Mouse (Mus musculus): ENCODE results near the gene Map3k20.

Map3k20 gene

DNA sequence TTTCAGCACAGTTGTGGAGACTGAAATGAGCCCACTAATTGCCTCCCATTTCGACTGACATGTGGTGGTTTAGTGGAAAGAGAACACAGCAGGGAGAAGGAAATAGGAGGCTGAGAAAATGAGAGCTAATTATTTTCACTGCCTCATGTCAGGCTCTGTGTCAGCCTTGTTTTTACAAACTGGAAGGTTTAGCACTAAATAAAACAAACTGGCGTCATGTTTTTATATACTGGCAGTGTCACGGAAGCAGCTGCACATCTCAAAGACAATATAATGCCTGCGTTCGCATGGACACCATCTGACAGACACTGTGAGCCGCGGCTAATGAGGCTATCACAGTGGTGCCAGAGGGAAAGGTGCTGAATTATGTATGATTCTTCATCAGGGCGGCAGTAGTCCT lies 141.3 kb downstream of the Map3k20 start:
- DNase-seq (ENCODE audit: low spot score), result no peak

DNA sequence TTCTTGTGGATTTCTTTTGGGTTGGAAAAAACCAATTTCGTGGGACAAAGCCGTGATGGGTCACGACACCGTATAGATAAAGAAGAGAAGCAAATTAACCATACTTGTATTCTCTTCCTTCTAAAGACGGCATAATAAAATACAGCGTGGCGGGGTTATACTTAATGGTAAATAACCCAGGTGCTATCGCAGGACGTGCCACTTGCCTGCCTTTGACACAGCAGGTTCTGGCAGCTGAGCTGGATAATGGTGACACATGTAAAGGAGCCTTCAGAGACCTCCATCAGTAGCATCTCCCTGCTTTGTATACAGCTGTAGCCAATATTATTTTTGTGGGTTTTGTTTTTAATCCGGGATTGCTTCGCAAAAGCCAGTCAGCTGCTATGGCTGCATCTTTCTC lies 141.9 kb downstream of the Map3k20 start:
- no peak for DNase-seq (ENCODE audit: low spot score)

- DNase-seq (ENCODE audit: low spot score), result no peak
Measured at GRCm38 (mm10) chr2:72438941-72439533, 153.6 kb downstream of the Map3k20 start.

DNA sequence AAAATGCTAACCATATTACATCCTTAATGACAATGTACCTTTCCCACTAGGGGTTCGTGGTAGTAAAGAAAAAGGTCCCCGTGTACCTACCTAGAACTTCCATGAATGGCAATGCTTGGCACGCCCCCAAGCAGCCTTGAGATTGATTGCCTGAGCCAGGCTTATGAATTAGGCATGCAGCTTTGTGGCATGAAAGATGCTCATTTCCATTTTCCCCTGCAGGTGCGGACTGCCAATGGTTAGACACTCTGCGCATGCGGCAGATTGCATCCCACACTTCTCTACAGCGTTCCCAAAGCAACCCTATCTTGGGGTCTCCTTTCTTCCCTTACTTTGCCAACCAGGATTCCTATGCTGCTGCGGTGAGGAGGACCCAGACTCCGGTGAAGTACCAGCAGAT lies 155.6 kb downstream of the Map3k20 start:
- no peak for DNase-seq (ENCODE audit: low spot score)

DNA sequence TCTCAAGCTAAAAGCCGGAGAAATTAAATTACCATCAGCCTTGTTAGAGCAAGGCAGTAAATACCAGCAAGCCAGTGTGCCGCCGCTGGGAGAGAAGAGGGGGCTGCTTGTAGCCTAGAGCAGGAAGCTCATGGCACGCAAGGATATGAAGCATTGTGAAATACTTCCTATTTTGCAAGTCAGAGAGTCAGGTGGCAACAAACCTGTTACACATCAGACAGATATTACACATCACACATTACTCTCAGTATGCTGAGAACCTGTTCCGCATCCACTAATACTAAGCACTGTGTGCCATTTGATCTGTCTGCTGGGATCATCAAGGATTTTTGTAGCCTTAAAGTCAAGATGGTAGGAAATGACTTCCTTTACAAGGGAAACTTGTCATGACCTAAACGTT lies 157.4 kb downstream of the Map3k20 start:
- DNase-seq (ENCODE audit: low spot score), result no peak

- DNase-seq (ENCODE audit: low spot score), result no peak
Measured at GRCm38 (mm10) chr2:72443960-72444359, 158.5 kb downstream of the Map3k20 start.

GRCm38 (mm10) chr2:72446106-72446505 lies 160.7 kb downstream of the Map3k20 start:
- DNase-seq (ENCODE audit: low spot score), result no peak

DNA sequence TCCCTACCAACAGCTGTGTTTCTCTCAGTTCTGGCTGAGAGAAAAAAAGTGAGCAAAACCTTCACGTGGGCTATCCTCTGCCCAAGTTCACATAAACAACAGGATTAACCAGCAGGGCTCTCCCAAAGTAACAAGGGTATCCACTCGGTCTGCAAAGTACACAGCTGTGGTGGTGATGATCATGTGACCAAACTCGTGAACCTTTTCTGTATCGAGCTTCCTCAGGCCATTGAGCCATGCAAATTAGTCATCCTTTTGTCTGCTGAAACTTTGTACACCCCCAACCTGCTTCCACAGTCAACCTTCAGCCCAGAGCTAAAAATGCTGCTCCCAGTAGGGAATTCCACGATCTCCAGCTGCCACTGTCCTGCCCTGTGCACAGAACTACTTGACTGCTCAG lies 161.2 kb downstream of the Map3k20 start:
- DNase-seq (ENCODE audit: low spot score), result no peak

DNA sequence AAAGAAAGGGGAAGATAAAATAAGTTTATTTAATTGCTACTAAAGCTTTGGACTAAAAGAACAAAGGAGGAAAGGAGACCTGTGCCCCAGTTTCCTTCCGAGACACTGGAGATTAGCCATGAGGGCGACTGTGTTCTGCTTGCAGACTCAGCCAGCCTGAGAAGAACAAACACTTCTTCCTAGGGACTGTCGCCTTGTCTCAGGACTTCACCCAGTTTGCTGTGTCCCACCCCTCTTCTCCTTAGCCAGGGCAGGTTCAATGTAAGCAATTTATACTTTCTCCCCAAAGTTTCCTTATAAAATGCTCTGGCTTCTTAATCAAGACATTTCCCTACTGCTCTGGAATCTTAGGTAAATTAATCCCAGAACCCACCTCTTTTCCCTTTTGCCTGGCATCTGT lies 168.1 kb downstream of the Map3k20 start:
- DNase-seq (ENCODE audit: low spot score), result no peak

DNA sequence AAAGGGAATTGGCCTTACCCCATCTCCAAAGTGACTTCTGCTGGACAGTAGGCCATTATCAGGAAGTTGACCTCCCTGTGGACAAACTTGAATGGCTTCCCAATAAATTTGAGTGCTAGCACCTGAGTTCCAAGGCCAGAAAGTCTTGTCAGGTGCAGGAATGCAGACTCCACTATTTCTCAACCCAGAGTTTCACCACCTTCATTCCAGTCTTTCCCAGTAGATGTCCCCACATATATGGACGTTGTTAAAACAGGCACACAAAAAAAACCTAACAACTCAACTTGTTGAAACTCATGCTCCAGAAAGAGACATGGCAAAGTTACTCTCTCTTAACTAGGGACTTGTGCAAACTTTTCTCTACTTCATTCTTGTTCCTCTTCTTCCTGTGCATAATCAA lies 170.8 kb downstream of the Map3k20 start:
- no peak for DNase-seq (ENCODE audit: low spot score)

GRCm38 (mm10) chr2:72464376-72465014 lies 179.1 kb downstream of the Map3k20 start:
- DNase-seq (ENCODE audit: low spot score), result no peak

DNA sequence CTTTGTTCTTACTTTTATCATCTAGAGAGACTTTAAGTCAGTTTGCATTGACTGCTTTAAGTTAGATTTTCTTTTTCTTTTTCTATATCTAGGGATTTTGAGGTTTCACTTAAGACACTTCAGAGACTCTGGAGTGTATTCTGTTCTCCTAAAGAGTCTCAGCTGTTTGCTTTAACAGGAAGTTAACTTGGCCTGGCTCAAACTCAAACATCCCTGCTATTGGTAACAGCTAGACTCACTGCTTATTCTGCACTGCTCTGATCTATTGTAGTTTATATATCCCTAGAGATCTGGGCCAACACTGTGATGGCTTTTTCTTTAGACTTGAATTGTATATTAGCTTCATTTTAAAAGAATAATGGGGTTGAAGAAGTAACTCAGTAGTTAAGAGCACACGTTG lies 182.2 kb downstream of the Map3k20 start:
- no peak for DNase-seq (ENCODE audit: low spot score)

DNA sequence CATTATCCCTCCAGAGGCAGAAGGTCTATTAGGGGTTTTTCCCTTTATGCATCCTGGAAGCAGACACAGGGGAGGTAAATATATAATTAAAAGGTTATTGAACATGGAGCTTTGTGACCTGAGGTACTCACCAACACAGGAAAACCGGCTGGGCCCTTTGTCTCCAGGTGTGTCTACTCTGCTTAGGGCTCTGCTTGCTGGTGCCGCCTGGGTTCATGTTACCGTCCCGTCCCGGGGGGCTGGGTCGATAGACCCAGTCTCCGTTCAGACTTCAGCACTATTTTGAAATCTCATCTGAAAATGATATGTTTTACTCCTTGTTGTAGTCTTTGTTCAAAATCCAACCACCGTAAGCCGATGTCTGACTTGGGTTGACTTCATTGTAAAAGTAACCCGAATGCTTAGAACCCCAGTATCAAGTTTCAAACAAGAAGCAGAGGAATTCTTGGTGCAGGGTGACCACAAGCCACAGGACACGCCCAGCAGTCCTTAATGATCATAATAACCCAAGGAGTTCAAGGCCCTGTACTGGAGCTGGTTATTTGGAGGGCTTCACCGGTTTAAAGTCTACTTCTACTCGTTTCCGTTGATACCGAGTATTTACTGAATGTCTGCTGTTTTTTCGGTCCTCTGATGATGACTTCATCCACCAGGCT lies 186.1 kb downstream of the Map3k20 start:
- no peak for DNase-seq (ENCODE audit: low spot score)

DNA sequence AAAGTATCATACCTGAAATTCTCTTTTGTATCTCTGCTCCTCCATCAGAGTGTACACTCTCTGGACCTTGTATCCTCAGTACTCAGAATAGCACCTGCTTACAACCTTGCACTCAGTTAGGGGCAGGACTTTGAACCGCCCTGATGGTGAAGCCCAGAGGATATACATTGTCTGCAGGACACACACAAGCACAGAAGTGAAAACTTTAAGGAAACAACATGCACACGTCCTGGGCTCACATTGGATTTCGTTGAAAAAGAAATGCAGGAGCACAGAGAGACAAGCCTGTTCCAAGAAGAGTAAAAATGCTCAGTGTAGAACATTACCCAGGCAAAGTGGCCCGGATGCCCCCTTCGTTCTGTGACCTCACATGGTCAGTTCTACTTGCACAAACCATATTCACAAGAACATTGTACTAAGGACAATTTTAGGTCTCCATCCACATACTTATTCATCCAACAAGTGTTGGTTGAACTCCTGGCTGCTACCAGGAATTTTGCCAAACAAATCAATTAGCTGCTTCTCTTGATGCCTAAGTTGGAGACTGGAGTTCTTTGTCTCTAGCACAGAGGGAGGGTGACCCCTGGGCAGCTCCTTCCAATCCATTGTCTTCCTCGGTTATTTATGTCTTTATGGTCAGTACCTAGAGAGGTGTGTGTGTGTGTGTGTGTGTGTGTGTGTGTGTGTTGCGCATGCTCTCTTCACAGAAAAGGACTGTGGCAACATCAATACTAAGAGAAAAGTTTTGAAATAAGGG lies 189.3 kb downstream of the Map3k20 start:
- DNase-seq (ENCODE audit: low spot score), result no peak

GRCm38 (mm10) chr2:72475423-72475796 lies 190.0 kb downstream of the Map3k20 start:
- no peak for DNase-seq (ENCODE audit: low spot score)

DNA sequence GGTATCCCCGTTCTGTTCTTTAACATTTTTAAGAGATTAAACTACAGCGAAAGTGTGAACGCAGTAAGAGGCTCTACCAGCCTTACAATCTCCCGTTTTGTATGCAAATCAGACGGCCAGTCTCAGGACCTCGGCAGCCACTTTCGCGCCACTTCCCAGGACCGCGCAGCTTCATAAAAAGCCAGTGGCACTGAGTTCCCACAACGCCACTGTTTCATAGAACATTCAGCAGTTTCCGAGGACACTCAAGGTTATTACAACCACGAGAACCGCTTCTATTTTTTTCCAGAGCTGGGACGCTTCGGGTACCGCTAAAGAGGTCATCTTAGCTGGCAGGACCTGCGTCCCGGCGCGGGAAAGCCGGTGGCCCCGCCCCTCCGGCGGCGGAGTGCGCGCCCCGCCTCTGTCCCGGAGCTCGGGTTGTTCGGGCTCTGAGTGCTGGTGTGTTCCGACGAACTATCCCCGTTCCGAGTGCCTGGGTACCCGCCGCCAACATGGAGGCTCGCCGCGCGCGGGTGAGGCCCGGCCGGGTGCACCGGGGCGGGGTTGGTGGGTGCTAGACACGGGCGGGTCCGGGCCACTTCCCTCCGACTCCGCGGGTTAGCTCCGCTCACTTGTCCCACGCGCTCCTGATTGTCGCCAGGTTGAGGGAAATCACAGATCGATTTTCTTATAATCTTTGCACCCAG lies 190.5 kb downstream of the Map3k20 start, which contains the start of gene Cdca7:
Gene Cdca7, plus strand, starts transcription at position 363 of the 689 bp plus-strand sequence.
- peak; percentile 23 for DNase-seq (ENCODE audit: low spot score)

DNA sequence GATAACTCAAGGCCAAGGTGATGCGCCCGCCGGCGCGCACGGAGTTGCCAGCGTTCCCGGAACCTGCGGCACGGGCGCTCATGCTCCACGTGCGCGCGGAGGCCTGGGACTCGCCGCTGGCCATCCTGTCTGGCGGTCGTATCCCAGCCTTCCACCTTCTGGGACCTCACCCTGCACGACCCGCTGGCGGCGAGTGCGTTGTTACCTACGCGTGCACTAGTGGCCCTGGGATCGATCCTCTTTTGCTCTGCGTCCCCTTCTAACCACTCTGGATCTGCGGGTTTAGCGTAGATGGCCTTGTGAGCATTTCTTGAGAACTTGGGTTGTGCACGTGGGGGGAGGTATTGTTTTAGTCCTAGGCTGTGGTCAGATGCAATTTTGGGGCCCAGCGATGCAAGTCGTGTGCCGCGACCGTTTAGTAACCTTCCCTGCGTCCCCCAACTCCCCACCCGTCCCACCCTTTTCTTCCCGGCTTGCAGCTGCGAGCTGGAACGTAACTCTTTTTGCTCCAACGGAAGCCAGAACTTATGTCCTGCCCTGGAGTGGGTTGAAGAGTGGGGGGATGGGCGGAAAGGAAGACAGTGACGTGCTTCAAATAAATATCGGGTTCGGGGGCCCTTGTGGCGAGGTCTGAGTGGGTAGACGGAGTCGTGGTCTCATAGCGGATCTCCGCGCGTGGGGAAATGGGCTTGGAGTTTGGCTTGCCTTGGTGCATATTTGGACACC lies 191.2 kb downstream of the Map3k20 start:
- DNase-seq (ENCODE audit: low spot score), result no peak

DNA sequence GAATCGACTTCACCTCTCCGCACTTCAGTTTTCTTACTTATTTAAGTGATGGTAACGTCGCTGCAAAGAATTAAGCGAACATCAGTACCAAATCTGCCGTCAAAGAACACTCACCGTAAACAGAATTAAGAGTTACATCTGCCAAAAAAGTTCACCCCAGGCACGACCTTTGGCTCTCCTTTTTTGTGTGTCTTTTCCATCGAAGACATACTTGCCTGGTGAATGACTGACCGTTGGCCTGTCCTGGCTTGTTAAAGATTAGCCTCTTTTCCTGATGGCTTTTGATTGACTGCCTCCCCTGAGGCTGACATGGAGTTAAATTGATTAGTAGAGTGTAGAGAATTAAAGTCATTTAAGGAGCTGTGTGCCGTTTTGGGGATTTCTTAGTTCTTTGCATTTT lies 191.8 kb downstream of the Map3k20 start:
- DNase-seq (ENCODE audit: low spot score), result no peak

DNA sequence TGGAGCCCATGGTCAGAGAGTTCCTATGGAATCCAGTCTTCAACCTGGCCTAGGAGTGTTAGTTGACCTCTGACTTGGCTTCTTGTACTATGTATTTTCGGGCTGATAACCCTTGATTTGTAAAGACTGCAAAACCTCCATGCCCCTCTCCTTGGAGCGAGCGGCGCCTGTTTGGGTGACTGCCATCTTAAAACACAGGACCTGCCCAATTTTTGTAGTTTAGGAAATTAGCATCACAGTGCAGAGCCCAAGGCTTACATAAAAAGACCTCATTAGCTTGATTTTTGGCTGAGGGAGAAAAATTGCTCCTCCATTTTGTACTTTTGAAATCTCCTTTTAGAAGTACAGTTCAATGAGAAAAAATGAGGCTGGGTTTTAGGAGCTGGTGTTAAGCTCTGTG lies 192.7 kb downstream of the Map3k20 start:
- no peak for DNase-seq (ENCODE audit: low spot score)

GRCm38 (mm10) chr2:72478921-72479320 lies 193.5 kb downstream of the Map3k20 start:
- no peak for DNase-seq (ENCODE audit: low spot score)

DNA sequence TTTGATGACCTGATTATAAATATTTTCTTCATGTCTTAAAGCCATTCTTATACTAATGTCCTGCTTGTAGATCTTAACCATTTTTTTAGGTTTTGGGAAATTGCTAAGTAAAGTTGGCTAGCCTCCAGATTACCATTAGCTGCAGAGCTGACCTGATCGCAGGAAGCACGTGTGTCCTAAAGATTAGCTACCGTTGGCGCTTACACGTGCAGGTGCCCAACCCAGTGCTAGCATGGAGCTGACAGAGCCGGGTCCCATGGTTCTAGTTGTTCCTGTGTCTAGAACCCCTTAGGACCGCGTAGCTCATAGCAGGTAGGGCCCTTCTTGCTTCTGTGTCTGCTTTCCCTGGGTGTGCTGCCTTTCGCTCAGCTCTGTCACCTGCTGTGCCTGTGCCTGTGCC lies 194.4 kb downstream of the Map3k20 start:
- no peak for DNase-seq (ENCODE audit: low spot score)

DNA sequence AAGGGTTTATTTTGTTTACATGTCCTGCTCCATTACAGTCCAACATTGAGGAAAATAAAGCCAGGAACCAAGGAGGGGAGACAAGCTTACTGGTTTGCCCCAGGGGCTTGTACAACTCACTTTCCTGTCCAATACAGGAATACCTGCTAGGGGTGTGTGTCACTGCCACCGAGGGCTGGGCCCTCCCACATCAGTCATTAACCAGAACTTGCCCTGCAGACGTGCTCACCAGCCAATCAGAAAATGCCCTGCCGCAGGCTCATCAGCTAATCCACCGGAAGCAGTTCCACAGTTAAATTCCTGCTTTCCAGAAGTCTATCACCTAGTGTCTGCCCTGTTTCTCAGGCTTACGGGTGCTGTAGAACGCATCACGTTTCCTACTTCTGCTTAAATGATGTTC lies 206.2 kb downstream of the Map3k20 start:
- DNase-seq (ENCODE audit: low spot score), result no peak
